Mouse (Mus musculus) hindbrain, embryonic 11.5 days (tissue): ENCODE measurements around the gene Lgals1. TPM values are rescaled to one million over a fixed set of nuclear protein-coding genes. Genes with fewer than 3 reads are reported as not detected.

Experiments used
- ATAC-seq: fragments of 200-750 bp; cut with Nextera tagmentation; 2 replicates; pipeline ENCODE4 v1.8.0; 2017; ENCODE audit warnings: mild to moderate bottlenecking, moderate TSS enrichment, moderate library complexity; ENCODE audit not compliant: low FRiP score
- DNase-seq: peaks from one replicate; pipeline ENCODE4 v3.0.0-alpha.2; 2015; ENCODE audit warnings: low spot score
- H3K27ac ChIP-seq: fragments of 300-500 bp; sonication (generic); 2 replicates; pipeline ENCODE4 v1.5.1; 2014; ENCODE audit warnings: mild to moderate bottlenecking, low read depth, low read length
- H3K27me3 ChIP-seq: fragments of 300-500 bp; sonication (generic); 2 replicates; pipeline ENCODE4 v1.6.1; 2014; ENCODE audit warnings: mild to moderate bottlenecking, low read length, moderate library complexity, mixed read lengths; ENCODE audit not compliant: control insufficient read depth, insufficient read depth
- H3K36me3 ChIP-seq: fragments of 300-500 bp; sonication (generic); 2 replicates; pipeline ENCODE4 v1.6.1; 2014; ENCODE audit warnings: mild to moderate bottlenecking, low read length, moderate library complexity, mixed read lengths; ENCODE audit not compliant: control insufficient read depth, insufficient read depth
- H3K4me1 ChIP-seq: fragments of 300-500 bp; sonication (generic); replicated peaks from 2 replicates; pipeline ENCODE4 v1.6.1; 2014; ENCODE audit warnings: low read length, mixed read lengths; ENCODE audit not compliant: control insufficient read depth, insufficient read depth
- H3K4me2 ChIP-seq: fragments of 300-500 bp; sonication (generic); replicated peaks from 2 replicates; pipeline ENCODE4 v1.6.1; 2014; ENCODE audit warnings: mild to moderate bottlenecking, low read depth, low read length
- H3K4me3 ChIP-seq: fragments of 300-500 bp; sonication (generic); 2 replicates; pipeline ENCODE4 v1.5.1; 2014; ENCODE audit warnings: low read depth, low read length
- H3K9ac ChIP-seq: fragments of 300-500 bp; sonication (generic); 2 replicates; pipeline ENCODE4 v1.6.1; 2014; ENCODE audit warnings: low read depth, low read length
- H3K9me3 ChIP-seq: fragments of 300-500 bp; sonication (generic); 2 replicates; pipeline ENCODE4 v1.6.1; 2016; ENCODE audit warnings: low read length; ENCODE audit not compliant: control insufficient read depth
- WGBS: fragments of 180-500 bp; shearing (Covaris S2); extraction: QIAGEN DNeasy Blood & Tissue Kit; methylation state at CpG from one replicate; pipeline ENCODE4 v1.1.7; 2014; 5-methylcytosine and 5-hydroxymethylcytosine counted together
- polyA plus RNA-seq: library from polyadenylated mRNA; unstranded; fragments of >200 nt; fragmentation: Nextera tagmentation; extraction: Ambion mirVana; gene quantifications from 2 replicates; pipeline ENCODE4 v1.2.1, GENCODE M21; 2014

Lgals1 gene
- polyA plus RNA-seq, 1 experiment from 2014 or later = 438 TPM

DNA sequence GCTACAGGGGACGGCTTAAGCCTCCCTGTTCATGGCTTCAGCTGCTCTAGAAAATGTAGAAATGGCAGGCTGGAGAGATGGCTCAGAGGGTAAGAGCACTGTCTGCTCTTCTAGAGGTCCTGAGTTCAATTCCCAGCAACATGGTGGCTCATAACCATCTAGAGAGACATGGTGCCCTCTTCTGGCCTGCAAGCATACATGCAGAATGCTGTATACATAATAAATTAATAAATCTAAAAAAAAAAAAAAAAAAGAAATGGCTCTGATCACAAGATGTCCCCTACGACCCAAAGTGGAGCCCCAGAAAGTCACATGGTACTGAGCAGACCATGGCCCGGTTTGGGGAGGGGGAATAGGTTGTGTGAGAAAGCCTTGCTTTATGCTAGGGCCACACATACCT is 29.1 kb downstream of the Lgals1 start:
- no peaks in the 10 kb centered on the region for H3K4me1 ChIP-seq
- H3K27ac ChIP-seq = no peak overlapping the region
- 0 out of 2 replicates have a peak, but pooled peaks cover 5% of the 10 kb centered on the region for H3K36me3 ChIP-seq
- no peak for ATAC-seq
- DNase-seq = no peak
- H3K9ac ChIP-seq = no peak overlapping the region
- H3K4me3 ChIP-seq = no peak overlapping the region
- no peak overlapping the region for H3K4me2 ChIP-seq
- WGBS = 76% methylated on average over 3 of the region's 3 CpGs
- H3K9me3 ChIP-seq = no peaks in the 10 kb centered on the region
- H3K27me3 ChIP-seq = no peaks in the 10 kb centered on the region

DNA sequence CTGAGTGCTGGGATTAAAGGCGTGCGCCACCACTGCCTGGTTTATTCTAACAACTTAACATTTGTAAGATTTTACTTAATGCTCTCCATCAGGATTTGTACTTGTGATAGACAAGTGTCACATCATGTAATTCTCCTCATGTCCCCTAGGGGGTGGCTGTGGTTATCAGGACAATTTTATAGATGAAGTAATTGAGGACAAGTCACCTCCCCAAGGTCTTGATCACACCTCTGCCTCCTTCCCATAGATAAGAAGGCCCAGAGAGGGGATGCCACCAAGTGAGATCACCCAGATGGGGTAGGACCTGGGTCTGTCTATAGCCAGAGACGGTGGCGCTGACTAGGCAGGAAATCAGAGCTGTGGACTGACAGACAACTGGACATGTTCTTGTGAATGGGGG is 29.8 kb downstream of the Lgals1 start:
- no peak for ATAC-seq
- 88% methylated on average over 4 of the region's 4 CpGs for WGBS
- DNase-seq = peak; percentile 21

DNA sequence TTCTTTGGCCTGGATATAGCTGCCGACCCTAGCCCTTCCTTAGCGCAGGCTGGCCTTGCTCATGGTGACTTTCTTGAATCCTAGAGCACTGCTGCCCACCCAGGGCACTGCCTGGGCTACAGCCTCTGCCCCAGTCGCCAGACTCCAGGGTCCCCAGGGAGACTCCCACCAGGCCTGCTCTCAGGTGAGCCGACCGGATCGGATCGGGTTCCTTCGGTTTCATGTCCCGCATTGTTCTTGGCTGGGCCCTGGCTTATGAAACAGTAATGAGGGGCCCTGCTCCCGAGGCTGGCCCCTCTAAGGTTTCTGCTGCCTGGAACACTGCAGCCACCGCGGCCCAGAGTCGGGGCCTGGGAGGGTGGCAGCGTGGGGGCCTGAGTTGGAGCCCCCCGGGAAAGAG is 30.5 kb downstream of the Lgals1 start:
- no peaks in the 10 kb centered on the region for H3K9me3 ChIP-seq
- H3K36me3 ChIP-seq = 0 out of 2 replicates have a peak, but pooled peaks cover 5% of the 10 kb centered on the region
- H3K9ac ChIP-seq = no peak overlapping the region
- no peak overlapping the region for H3K4me3 ChIP-seq
- ATAC-seq = no peak
- no peak overlapping the region for H3K27ac ChIP-seq
- no peaks in the 10 kb centered on the region for H3K4me1 ChIP-seq
- H3K27me3 ChIP-seq = no peaks in the 10 kb centered on the region
- WGBS = 73% methylated on average over 14 of the region's 15 CpGs
- H3K4me2 ChIP-seq = no peak overlapping the region
- no peak for DNase-seq

More for the DNA sequence above, 29.8 kb downstream of the Lgals1 start:
- H3K4me2 ChIP-seq = no peak overlapping the region
- H3K36me3 ChIP-seq = 0 out of 2 replicates have a peak, but pooled peaks cover 5% of the 10 kb centered on the region
- no peaks in the 10 kb centered on the region for H3K9me3 ChIP-seq
- H3K4me3 ChIP-seq = no peak overlapping the region
- no peak overlapping the region for H3K9ac ChIP-seq
- H3K27me3 ChIP-seq = no peaks in the 10 kb centered on the region
- H3K4me1 ChIP-seq = no peaks in the 10 kb centered on the region
- H3K27ac ChIP-seq = no peak overlapping the region

DNA sequence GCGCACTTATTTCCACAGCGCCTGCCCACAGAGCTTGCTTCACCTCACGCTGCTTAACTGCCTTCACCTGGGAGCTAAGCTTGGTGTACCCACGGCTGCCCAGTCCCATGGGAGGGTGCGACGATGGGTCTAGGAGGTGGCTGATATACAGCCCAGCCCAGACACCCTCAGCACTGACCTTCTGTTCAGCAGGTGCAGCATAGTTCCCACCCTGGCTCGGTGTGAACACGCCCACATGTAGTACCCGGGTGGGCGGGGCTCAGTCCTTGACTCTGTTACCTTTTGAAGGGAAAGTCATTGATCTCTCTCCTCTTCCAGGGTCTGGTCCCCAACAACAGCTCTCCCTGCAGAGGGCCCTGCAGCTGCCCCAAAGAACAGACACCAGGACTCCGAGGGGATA is 33.0 kb downstream of the Lgals1 start:
- Histone ChIP-seq H3K4me2 (no peak overlapping the region), H3K4me3 (no peak overlapping the region), H3K9ac (no peak overlapping the region), H3K36me3 (0 out of 2 replicates have a peak, but pooled peaks cover 5% of the 10 kb centered on the region), H3K4me1 (no peaks in the 10 kb centered on the region), H3K9me3 (no peaks in the 10 kb centered on the region), H3K27ac (no peak overlapping the region), H3K27me3 (no peaks in the 10 kb centered on the region)
- DNase-seq (no peak), ATAC-seq (no peak)
- WGBS = 95% methylated on average over 11 of the region's 11 CpGs

DNA sequence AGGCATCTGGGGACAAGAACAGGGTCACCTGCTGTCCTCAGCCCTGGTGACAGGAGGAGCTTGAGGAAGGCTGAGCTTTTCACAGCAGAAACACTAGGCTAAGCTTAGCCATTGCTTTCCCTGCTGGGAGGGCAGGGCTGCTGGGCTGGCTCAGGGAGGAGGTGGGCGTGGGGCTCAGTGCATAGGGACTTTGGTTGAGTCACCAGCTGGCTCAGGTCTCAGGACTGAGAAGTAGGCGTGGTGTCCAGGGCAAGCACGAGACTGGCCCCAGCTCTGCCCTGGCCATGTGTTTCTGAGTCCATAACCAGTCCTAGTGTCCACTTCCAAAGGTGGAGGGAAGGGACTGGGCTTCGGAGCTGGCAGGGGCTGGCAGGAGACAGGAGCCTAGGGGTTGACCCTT is 33.6 kb downstream of the Lgals1 start:
- Histone ChIP-seq H3K9me3 (no peaks in the 10 kb centered on the region), H3K9ac (no peak overlapping the region), H3K4me3 (no peak overlapping the region), H3K4me2 (no peak overlapping the region), H3K36me3 (0 out of 2 replicates have a peak, but pooled peaks cover 5% of the 10 kb centered on the region), H3K27ac (no peak overlapping the region), H3K27me3 (no peaks in the 10 kb centered on the region), H3K4me1 (no peaks in the 10 kb centered on the region)
- no peak for ATAC-seq
- 83% methylated on average over 4 of the region's 4 CpGs for WGBS
- no peak for DNase-seq

DNA sequence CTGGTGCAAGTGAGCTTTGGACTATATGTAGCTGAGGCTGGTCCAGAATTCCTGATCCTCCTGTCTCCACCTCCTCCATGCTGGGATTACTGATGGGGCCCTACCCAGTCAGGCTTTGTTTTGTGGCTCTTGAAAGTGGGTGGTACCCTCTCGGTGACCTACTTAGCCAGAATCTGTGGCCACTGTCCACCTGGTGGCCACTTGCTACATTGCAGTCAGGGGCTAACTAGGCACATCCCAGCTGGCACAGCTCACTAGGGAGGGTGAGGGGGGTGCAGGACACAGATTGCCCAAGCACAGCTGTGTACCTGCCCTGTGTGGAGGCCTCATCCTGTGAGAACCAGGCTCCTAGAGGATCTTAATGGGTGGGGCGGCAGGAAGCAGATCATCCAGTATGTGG is 36.4 kb downstream of the Lgals1 start:
- H3K36me3 ChIP-seq = 0 out of 2 replicates have a peak, but pooled peaks cover 5% of the 10 kb centered on the region
- H3K4me3 ChIP-seq = no peak overlapping the region
- H3K4me1 ChIP-seq = no peaks in the 10 kb centered on the region
- ATAC-seq (no peak), DNase-seq (peak; percentile 80)
- no peak overlapping the region for H3K27ac ChIP-seq
- WGBS = 40% methylated on average over 2 of the region's 2 CpGs
- no peak overlapping the region for H3K4me2 ChIP-seq
- H3K27me3 ChIP-seq = no peaks in the 10 kb centered on the region
- no peaks in the 10 kb centered on the region for H3K9me3 ChIP-seq
- H3K9ac ChIP-seq = no peak overlapping the region

DNA sequence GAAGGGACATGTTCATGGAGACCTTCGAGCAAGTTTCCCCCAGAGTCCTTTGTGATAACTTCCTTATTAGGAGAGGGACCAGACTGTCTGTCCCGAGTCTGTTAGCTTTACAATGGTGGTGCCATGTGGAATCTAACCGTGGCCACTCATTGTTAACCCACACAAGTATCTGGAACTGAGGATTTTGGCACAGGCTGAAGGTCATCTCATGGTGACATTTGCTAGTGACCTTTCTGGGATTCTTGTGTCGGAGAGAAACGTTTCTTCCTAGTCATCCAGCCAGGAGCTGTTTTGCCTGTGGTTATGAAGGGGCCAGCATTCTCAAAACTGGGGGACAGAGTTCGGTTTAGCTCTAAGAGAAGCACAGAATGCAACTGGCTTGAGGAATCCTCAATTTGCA is 45.1 kb downstream of the Lgals1 start:
- Histone ChIP-seq H3K4me3 (no peak overlapping the region), H3K27me3 (no peaks in the 10 kb centered on the region), H3K9ac (no peak overlapping the region), H3K4me2 (no peak overlapping the region), H3K27ac (no peak overlapping the region), H3K4me1 (no peaks in the 10 kb centered on the region), H3K9me3 (no peaks in the 10 kb centered on the region), H3K36me3 (no peaks in the 10 kb centered on the region)
- whole genome bisulfite sequencing = 76% methylated on average over 6 of the region's 6 CpGs
- no peak for ATAC-seq
- DNase-seq = no peak

DNA sequence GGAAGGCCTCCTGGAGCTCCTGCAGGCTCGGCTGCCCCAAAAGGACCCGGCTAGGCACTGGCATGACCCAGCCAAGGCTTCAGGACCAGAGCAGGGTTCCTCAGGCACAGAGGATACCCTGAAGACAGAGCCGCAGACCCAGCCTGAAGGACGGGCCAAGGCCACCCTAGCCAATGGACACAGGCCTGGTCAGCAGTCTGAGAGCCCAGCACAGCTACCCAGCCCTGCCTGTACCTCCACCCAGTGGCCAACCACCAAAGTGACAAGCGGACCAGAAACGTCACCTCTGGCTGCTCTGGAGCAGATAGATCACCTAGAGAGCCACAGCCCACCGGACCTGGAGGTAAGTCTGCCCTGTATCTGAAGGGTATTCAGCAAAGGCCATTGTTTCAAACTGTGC is 47.4 kb downstream of the Lgals1 start:
- Histone ChIP-seq H3K4me1 (no peaks in the 10 kb centered on the region), H3K4me3 (no peak overlapping the region), H3K36me3 (no peaks in the 10 kb centered on the region), H3K9ac (no peak overlapping the region), H3K4me2 (no peak overlapping the region), H3K27me3 (no peaks in the 10 kb centered on the region), H3K27ac (no peak overlapping the region), H3K9me3 (no peaks in the 10 kb centered on the region)
- WGBS = 79% methylated on average over 6 of the region's 7 CpGs
- ATAC-seq (no peak), DNase-seq (no peak)

DNA sequence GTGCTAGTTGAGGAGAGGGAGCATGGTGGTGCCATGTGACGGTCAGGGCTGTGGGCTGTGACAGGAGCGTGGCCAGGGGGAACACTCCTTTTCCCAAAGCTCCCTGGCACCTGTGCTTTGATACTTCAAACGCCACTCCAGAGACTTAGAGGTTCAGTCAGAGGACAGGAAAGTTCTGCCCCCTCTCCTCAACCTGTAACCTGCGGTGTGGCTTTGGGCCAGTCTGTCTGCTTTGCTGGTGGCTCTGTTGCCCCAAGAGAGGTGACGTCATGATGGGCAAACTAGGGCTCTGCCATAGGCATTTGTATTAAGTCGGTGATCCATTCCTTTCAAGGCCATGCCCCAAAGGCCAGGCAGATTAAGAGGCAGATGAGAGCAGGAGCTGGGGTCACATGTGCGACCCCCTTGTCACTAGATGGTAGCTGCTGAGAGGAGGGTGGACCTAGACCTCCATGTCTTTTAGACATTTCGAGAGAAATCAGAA is 51.2 kb downstream of the Lgals1 start:
- Histone ChIP-seq H3K9me3 (no peaks in the 10 kb centered on the region), H3K4me1 (0 out of 2 replicates have a peak, but pooled peaks cover 2% of the 10 kb centered on the region), H3K27me3 (no peaks in the 10 kb centered on the region), H3K4me2 (no peak overlapping the region), H3K27ac (no peak overlapping the region), H3K9ac (no peak overlapping the region), H3K4me3 (no peak overlapping the region), H3K36me3 (no peaks in the 10 kb centered on the region)
- 94% methylated on average over 8 of the region's 8 CpGs for WGBS
- no peak for DNase-seq
- no peak for ATAC-seq
